Mouse (Mus musculus) cerebellum, postnatal 36 days (tissue): Measurements from ENCODE around the gene Kctd15.
A peak's percentile ranks its signal among the peaks of the same experiment; 100 is the strongest.

Source experiments
- DNase-seq, 2 experiments: peaks; one replicate each; pipeline ENCODE4 v3.0.0; 2021 to 2022; ENCODE audit warnings: mixed read lengths in 2 of 2

The Kctd15 gene

DNA sequence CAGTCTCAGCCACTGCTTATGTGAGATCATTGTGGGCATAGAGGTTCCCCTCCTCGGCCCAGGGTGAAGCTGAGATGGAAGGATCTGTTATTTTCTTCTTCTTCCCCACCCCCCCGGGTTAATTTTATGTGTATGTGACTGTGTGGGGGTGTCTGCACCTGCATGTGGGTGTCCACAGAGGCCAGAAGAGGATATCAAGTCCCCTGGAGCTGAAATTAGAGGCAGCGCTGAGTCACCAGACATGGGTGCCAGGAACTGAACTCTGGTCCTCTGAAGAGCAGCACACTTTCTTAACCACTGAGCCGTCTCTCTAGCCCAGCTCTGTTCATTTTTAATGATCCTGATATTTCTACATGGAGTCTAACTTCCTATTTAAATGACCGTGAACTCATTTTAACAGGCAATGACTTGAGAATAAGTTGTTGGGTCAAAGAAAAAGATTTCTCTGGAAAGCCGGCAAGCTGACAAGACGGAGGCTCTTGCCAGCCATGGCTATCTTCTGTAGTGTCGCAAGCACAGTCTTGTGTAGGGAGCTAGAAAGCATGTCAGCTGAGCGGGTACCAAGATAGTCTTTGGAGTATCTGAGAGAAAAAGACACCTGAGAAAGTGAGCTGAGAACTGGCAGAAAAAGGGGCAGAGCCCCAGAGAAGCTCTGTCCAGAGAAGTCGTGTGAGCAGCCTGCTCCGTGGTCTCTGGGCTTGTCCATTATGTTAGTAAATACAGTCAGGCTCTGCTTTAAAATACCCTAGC lies 38.2 kb downstream of the Kctd15 start:
- DNase-seq: no peak

DNA sequence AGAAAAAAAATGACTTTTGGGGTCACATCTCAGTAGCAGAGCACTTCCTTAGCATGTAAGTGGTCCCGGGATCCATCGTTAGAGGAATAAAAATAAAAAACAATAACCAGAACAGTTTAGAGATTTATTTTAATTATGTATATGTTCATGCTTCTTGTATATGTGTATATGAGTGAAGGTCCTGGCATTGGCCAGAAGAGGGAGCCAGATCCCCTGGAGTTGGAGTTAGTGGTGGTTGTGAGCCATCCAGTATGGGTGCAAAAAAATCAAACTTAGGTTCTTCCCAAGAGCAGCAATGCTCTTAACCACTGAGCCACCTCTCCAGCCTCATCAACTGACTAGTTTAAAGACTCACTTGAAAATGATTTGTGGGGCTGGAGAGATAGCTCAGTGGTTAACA lies 40.3 kb downstream of the Kctd15 start:
- DNase-seq: no peak

DNA sequence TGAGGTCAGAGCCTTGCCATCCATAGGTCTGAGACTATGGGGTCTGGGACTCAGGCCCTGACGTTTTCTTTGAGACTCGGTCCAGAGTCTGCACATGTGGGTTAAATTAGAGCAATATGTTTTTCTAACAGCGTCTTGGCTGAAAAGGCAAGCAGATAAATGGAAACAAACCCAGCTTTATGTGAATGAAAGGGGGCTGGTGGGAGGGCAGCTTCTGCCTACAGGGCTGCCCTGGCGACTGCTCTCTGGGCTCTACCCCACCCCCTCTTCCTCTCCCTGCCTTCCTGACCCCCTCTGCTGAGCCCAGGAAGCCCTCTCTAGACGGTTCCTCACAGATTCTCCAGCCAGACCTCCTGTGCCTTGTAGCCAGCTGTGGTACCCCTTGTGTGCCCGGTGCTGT lies 46.1 kb downstream of the Kctd15 start:
- DNase-seq: no peak

DNA sequence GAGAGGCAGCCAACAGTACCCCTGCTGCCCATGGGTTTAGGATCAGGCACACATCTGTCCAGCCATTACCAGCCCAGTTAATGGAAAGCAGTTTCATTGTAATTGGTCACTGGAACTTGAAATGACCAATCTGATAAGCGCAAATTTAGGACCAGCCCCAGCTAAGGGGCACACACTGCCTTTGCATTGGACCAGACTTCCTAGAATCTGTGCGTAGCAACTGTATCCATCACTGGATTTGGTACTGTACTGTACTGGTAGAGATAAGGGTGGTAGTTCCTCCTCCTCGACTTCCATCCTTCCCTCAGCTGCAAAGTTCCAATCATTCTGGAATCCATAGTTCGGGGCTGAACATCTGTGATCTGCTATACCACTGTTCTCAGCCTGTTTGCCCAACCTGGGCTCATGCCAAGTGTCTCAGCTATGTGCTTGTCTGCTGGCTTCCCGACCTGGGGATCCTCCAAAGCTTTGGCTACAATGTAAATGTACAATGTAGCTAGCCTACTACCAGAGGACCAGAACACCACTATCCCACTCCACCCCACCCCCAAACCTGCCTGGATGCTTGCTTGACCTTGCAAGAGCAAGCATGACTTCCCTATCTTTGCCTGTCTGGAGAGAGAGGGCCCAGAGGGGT lies 49.1 kb downstream of the Kctd15 start:
- DNase-seq: no peak

DNA sequence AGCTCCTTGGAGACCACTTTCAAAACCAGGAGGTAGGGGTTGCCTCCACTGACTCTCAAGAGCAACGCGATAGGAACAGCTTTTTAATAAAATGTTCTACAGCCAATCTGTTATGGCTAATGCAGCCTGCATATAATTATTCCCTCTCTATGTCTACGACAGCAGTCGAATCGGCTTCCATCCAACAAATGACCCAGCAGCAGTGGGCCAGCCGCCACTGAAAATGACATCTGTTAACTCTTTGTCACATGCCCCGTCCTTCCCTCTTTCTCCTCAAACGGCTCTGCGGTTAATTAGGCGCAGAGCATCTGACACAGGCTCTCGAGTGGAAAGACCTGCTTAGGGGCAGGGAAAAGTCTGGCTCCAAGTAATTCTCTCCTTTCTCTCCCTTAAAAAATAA lies 49.8 kb downstream of the Kctd15 start:
- peak; percentile 8 to 9 for DNase-seq

DNA sequence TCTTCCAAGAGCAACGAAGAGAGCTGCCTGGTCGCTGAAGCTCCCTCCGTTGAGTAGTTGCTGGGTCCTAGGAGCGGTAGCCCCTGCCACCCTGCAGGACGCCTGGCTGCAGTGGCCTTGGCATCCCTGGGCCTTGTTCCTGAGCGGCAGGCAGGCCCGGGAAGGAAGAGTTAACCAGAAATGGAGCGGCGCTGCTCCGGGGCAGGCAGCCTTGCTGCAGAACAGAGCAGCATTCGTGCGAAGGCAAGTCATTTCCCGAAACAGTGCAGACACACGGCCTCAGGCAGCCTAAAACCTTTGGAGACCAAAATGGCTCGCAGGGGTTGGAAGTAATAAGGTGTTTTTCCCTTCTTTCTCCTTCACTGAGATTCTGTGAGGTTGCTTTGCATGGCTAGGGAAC lies 50.5 kb downstream of the Kctd15 start:
- DNase-seq: peak; percentile 10 to 15

DNA sequence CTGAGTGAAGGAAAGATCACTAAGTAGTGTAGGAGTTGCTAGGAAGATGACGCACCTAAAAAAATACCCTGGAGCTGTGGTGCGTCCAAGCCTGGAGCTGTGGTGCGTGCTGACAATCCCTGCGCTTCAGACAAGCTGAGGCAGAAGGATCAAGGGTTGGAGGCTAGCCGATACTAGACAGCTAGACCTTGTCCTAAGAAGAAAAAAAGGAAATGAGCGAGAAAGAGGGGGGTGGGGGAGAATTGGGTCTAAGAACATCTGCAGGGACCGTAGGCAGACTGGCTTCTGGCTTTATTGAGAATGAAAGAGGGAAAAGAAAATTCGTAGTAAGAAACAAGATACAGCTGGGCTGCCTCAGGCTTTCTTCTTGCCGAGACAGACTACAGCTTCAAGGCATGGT lies 58.0 kb downstream of the Kctd15 start:
- DNase-seq: no peak

DNA sequence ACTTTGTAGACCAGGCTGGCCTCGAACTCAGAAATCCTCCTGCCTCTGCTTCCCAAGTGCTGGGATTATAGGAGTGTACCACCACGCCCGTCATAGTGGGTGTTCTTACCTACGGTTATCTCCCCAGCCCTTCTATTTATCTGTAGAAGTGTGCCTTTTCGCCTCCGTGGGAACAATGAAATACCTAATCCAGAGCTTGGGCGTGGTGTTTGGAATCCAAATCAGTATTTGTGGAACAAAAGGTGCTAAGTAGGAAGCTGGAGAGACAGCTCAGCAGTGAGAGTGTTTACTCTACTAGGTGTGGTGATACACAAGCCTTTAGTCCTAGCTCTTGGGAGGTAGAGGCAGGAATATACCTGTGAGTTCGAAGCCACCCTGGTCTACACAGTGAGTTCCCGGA lies 58.5 kb downstream of the Kctd15 start:
- no peak for DNase-seq

DNA sequence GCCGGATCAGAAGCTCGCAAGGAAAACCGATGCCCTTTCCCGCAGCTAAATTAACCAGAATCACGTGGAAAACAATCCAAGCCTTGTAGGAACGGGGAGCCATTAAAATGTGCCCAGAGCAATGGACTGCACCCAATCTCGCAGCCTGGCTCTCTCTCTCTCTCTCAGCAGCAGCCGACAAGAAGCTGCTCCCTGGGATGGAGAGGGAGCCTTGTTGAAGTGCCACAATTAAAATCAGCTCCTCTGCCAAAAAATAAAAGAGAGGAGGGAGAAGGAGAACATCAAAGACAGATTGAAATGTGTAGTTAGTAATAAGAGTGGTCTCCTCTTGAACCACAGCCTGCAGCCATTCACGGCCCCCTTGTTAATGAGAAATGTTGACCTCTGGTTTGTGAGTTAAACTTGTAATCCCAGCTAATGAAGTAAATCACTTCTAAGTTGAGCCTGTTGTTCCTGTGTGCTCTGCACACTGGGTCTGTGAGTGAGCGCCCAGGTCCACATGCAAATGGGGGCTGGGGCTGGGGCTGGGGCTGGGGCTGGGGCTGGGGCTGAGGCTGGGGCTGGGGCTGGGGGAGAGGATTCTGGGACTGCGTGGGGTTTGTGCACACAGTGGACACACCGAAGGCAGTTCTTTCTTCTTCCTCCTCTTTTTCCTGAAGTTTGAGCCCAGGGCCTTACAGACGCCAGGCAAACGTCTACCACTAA lies 59.8 kb downstream of the Kctd15 start:
- no peak for DNase-seq

DNA sequence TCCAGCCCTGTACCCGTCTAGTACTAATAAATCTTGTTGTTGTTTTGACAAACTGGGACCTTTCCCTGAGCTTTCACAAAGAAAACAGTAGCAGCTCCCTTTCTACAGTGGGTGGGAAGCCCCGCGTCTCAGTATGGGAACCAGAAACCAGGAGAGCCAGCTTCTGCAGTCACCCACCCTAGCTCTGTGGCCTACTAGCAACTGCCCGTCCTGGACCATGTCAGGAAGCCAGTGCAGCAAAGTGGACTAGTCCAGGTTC lies 61.3 kb downstream of the Kctd15 start:
- DNase-seq: no peak

DNA sequence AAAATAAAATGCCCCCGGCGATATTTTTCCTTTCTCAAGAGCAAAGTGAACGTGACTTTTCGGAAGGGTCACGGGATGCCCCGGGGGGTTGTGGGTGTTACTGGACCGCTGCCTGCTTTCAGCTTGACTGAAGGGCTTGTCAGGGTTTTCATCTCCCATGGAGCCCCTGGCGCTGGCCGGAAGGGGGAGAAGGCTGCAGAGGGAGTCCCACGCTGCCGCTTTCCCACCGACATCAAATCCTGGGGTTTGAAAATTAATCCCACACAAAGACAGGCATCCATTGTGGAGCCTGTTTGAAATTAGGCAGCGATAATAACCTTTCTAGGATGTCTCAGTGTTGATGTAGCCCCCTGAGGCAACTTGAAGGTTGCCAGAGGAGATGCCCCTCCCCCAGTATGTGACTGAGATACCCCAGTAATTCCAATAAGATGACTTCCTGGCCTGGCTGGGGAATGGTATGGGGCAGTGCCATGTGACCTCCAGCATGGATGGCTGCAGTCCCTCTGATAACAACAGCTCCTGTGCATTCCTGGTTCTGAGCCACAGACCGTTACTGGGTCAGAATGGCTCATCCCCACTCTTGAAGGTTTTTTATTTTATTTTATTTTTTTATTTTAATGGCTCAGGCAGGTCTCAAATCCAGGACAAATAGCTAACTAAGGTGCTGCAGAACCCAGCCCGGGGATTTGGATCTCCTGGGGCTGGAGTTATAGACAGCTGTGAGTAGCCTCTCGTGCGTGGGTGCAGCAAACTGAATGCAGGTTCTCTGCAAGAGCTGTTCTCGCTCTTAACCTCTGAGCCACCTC lies 61.8 kb downstream of the Kctd15 start:
- peak; percentile 17 to 24 for DNase-seq

DNA sequence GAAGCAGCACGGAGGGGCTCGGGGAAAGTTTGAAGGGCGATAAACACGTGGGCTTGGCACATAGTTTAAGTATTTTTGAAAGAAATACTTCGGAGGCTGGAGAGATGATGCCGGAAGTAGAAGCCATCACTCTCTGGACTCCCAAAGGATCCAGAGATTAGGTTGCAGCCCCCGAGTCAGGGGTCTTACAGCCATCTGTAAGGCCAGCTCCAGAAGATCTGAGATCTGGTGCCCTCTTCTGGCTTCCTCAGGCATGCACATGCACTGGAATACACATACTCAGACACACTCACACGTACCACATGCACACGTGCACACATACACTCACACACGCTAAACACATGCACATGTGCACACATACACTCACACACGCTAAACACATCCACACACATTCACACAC lies 65.8 kb downstream of the Kctd15 start:
- no peak for DNase-seq
